Mouse (Mus musculus) CD4-positive naive resting alpha-beta T cell, adult 57 days (primary cell): ENCODE measurements around the gene Kcnj12. TPM values are rescaled to one million over a fixed set of nuclear protein-coding genes. Genes with fewer than 3 reads are reported as not detected.

Experiments used
- total RNA-seq: library from RNA; stranded (reverse); gene quantifications from one replicate; pipeline ENCODE4 v1.2.4, GENCODE M21; 2023

The Kcnj12 gene
- not detected for total RNA-seq

DNA sequence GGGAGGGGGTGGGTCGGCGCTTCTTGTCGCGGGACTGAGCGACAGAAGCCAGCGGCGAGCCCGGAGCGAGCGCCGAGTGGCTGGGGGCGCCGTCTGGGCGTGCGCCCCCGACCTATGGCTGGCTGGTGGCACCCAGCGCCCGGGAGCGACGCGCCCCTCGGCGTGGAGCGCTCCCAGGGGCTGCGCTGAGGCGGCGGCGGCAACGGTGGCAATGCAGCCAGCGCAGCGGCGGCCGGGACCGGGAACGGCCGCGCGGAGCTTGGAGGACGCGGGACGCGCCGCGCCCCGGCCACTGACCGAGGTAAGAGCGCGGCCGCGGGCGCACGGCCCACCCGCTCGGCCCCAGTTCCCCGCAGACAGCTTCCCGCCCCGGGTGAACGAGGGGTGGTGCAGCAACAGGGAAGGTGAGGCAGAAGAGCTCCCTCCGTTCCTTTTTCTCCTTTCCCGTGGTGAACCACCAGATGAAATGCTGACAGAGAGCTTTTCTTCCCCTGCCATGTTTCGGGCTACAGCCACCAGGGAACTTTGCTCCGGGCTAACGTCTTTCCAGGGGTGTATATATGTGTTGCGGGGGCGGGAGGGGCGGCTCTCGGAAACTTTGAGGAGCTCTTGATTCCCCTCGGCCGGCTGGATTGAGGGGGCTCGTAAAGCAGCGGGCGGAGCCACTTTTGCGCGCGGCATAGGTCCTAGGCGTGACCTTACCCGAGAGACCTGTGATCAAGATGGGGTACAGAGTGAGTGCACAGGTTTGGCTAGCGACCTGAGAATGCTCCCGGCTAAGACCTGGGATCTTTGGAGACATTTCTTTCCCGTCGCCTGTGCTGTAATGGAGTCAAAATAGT, at the start of gene Kcnj12:
Kcnj12 (plus strand) TSS at position 15 of the 842 bp plus-strand sequence.

Other genes starting within 250 kb of the Kcnj12 start
- gene Top3a, start 245.2 kb upstream of the Kcnj12 start, total RNA-seq = 26.5 TPM
- gene Smcr8, start 245.0 kb upstream of the Kcnj12 start, total RNA-seq = 80.1 TPM
- 13.4 TPM for gene Shmt1, start 210.8 kb upstream of the Kcnj12 start, total RNA-seq
- gene Dhrs7b, start 191.9 kb upstream of the Kcnj12 start, total RNA-seq = 15.2 TPM
- gene Tmem11, start 143.3 kb upstream of the Kcnj12 start, total RNA-seq = 21.7 TPM
- 8.1 TPM for gene Natd1, start 107.8 kb upstream of the Kcnj12 start, total RNA-seq
- gene Map2k3, start 90.5 kb upstream of the Kcnj12 start, total RNA-seq = 28.3 TPM
- 17.7 TPM for gene Tnfrsf13b, start 104.2 kb downstream of the Kcnj12 start, total RNA-seq
- 113 TPM for gene Usp22, start 152.5 kb downstream of the Kcnj12 start, total RNA-seq
- gene Aldh3a1, start 185.0 kb downstream of the Kcnj12 start, total RNA-seq = not detected
- gene Aldh3a2, start 244.9 kb downstream of the Kcnj12 start, total RNA-seq = 58.3 TPM